Mouse (Mus musculus) thymus, postnatal 14 days (tissue): ENCODE results near the gene Pde4d.

Experiments
- DNase-seq: peaks from one replicate; pipeline ENCODE4 v3.0.0; 2021

Gene Pde4d

GRCm38 (mm10) chr13:108839142-108839541, 389.4 kb downstream of the Pde4d start:
- DNase-seq = no peak

DNA sequence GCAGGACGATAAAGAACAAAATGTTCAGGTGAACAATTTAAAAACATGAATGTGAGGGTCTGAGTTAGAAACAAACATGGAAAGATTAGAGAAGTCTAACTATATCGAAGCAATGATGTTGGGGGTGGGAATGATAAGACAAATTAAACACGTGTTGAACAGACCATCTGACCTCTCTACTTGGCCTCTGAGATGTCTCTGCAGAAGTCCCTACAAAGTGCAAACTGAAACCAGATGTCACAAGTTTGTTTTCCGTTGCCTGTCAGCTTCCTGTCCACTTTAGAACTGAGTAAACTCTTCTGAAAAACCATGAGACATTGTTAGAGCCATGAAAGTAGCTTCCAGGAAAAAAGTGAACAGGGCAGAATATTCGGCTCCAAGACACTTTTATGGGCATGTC, 404.3 kb downstream of the Pde4d start:
- DNase-seq = no peak

- DNase-seq = peak; percentile 30
Measured at GRCm38 (mm10) chr13:108856776-108857435, 407.2 kb downstream of the Pde4d start.

- DNase-seq = no peak
Measured at GRCm38 (mm10) chr13:108859336-108859735, 409.6 kb downstream of the Pde4d start.

- no peak for DNase-seq
Measured at GRCm38 (mm10) chr13:108860737-108861136, 411.0 kb downstream of the Pde4d start.

DNA sequence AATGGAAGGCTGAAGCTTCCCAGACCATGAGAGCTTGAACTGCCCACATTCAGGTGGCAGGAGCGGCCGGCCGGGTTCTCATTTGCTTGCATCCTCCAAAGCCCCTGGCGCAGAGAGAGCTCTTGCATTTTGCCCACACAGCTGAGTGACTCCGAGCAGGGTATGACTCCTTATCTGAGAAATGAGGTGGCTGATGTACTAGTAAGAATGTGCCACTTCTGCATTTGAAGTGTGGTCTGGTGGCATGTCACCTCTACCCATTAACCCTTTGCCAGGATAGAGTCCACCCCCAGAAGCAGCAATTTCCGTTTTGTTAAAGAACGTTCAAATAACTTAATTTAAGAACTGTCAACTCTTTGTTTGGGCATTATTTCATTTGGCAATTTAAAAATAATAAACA, 412.0 kb downstream of the Pde4d start:
- DNase-seq = no peak

DNA sequence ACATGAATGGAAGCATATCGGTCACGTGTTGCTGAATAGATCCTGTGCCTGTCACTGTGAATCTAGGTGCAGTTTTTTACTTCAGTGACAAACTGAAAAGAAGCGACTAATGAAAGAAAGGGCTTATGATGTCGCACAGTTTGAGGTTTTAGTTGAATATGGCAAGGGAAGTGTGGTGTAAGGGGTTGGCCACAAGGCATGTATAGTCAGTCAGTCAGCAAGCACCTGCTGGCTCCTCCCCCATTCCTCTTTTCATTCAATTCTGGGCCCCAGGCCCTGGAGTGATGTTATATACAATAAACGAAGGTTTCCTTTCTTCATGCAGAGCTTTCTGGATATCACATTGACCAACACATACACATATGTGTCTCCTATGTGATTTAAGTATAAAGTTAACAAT, 412.4 kb downstream of the Pde4d start:
- DNase-seq = no peak

DNA sequence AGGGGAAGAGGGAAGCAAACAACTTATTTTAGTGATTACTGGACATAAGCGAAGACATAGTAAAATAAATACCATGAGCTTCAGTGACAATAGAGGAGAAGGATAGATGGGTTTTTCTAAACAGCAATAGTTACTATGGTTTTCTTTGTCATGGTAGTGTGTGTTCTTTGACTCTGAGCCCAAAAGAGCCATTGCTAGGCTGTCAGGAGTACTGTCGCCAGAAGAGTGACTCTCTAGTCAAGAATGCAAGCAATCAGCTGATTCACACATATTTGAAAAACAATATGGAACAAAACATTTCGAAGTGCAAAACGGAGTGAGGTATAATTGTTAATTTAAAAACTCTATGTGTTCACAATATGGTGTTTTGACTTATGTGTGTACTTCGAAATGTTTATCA, 450.4 kb downstream of the Pde4d start:
- DNase-seq = no peak

GRCm38 (mm10) chr13:108905121-108905520, 455.4 kb downstream of the Pde4d start:
- no peak for DNase-seq

GRCm38 (mm10) chr13:108909193-108909592, 459.4 kb downstream of the Pde4d start:
- DNase-seq = no peak

DNA sequence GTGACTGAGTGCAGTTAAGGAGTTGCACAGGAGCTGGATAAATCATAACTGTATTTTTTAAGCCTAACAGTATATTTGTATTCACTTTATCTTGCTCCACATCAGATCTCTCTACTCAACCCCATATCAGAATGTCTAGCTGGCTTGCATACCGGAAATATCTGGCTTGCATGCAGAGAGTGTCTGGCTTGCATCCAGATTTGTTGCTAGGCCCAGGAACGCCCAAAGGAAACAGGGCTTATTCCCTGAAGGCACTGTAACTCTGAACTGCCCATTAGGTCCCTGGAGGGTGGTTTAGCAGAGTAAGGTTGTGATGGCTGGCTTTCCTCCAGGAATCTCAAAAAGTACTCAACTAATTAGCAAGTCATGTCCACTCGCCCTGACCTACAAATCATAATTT, 464.9 kb downstream of the Pde4d start:
- DNase-seq = no peak

- DNase-seq = no peak
Measured at GRCm38 (mm10) chr13:108921146-108921545, 471.4 kb downstream of the Pde4d start.

GRCm38 (mm10) chr13:108934854-108935253, 485.1 kb downstream of the Pde4d start:
- no peak for DNase-seq

- DNase-seq = no peak
Measured at GRCm38 (mm10) chr13:108937272-108937671, 487.5 kb downstream of the Pde4d start.

GRCm38 (mm10) chr13:108952911-108953310, 503.2 kb downstream of the Pde4d start:
- no peak for DNase-seq

DNA sequence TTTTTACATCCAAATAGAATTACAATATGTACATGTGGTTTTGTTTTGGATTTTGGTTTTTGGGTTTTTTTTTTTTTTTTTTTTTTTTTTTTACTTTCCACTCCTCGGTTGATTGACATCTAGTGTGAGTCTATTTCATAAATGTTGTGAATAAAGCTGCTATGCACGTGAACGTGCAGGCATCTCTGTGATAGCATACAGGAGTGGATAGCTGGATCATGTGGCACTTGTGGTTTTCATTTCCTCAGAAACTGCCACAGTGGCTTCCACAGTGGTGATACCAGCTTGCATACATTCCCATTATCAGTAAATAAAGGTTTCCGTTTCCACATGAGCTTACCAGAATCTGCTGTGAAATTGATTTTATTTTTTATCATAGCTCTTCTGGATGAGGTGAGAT, 506.3 kb downstream of the Pde4d start:
- no peak for DNase-seq

- DNase-seq = no peak
Measured at GRCm38 (mm10) chr13:108964056-108964455, 514.3 kb downstream of the Pde4d start.

DNA sequence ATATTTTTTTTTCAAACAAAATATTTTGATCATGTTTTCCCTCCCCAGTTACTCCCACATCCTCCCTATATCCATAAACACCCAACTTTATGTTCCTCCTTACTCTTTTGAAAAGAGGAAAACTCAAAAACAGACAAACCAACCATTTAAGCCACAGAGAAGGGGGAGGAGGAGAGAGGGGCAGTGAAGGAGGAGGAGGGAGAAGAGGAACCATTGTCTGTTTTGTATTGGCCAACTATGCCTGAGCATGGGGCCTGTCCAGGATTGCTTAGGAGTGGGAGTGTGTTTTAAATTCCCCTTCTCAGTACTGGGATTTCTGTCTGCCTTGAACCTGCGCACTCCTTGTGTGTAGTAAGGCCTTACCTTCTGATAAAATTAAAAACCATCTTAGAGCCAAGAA, 531.4 kb downstream of the Pde4d start:
- DNase-seq = no peak

DNA sequence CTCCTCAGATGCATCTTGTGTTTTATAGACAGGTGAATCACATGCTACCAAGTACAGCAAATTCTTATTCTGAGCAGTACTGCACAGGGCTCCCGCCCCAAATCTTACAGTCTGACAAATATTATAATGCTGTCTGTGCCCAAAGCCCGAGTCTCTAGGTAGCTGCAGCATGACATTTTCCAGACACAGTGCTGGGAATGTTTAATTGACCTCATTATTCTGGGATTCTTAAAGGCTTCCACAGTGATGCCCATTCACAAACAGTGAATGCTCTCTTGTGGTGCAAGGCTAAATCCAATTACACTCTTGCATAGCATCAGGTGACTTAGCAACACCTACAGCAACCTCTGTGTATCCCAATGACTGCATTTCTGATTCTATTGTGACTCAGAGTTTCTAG, 549.0 kb downstream of the Pde4d start:
- DNase-seq = no peak

DNA sequence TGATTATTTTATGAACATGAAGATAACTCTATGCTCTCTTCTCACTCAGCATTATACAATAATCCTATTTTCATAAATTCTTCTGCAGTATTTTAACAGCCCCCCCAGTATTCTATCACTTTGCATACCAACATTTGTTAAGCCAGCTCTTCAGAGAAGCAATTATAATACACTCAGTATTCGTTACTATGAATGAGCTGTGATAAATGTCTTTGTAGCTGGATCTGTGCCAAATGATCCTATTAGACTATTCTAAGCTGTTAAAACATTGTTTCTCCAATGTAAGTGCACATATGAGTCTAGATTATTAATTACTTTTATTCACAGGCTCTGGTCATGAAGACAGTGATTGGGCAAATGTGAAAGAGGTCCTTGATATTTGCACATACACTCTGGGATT, 575.0 kb downstream of the Pde4d start:
- no peak for DNase-seq

- DNase-seq = no peak
Measured at GRCm38 (mm10) chr13:109047126-109047525, 597.4 kb downstream of the Pde4d start.

DNA sequence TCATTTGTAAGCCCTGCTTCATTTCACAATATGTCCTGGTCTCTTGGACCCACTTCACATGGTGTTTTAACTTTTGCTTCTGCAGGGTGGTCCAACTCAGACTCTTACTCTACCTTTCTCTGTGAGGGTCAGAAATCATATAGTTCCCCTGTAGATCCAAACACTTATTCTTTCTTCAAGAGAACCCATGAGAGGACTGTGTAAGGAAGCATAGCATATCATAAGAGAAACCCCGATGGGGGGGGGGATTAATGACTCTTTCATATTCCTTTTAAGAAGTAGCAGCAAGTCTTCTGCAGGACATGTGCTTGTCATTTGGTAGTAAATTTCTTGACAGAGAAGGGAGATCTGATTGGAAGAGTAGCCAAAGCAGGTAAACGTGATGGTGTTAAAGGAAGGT, 603.1 kb downstream of the Pde4d start:
- no peak for DNase-seq

GRCm38 (mm10) chr13:109053242-109054018, 603.7 kb downstream of the Pde4d start:
- no peak for DNase-seq

- no peak for DNase-seq
Measured at GRCm38 (mm10) chr13:109058045-109058444, 608.3 kb downstream of the Pde4d start.
